Mouse (Mus musculus) hindbrain, embryonic 13.5 days (tissue): Measurements from ENCODE around the gene Ttc16. TPM values are rescaled to one million over a fixed set of nuclear protein-coding genes. Genes with fewer than 3 reads are reported as not detected.
A peak's percentile ranks its signal among the peaks of the same experiment; 100 is the strongest.

ENCODE experiments used
- ATAC-seq: fragments of 200-750 bp; cut with Nextera tagmentation; 2 replicates; pipeline ENCODE4 v1.8.0; 2017; ENCODE audit warnings: moderate TSS enrichment; ENCODE audit not compliant: low FRiP score
- H3K27ac ChIP-seq: fragments of 300-500 bp; sonication (generic); 2 replicates; pipeline ENCODE4 v1.5.1; 2015; ENCODE audit warnings: inconsistent platforms, mild to moderate bottlenecking, moderate library complexity
- H3K27me3 ChIP-seq: fragments of 300-500 bp; sonication (generic); 2 replicates; pipeline ENCODE4 v1.6.1; 2015; ENCODE audit warnings: mild to moderate bottlenecking, inconsistent platforms
- H3K36me3 ChIP-seq: fragments of 300-500 bp; sonication (generic); 2 replicates; pipeline ENCODE4 v1.6.1; 2015; ENCODE audit warnings: mild to moderate bottlenecking, inconsistent platforms
- H3K4me1 ChIP-seq: fragments of 300-500 bp; sonication (generic); replicated peaks from 2 replicates; pipeline ENCODE4 v1.6.1; 2015; ENCODE audit warnings: inconsistent platforms
- H3K4me2 ChIP-seq: fragments of 300-500 bp; sonication (generic); 2 replicates; pipeline ENCODE4 v1.6.1; 2015; ENCODE audit warnings: inconsistent platforms, mild to moderate bottlenecking, moderate library complexity
- H3K4me3 ChIP-seq: fragments of 300-500 bp; sonication (generic); 2 replicates; pipeline ENCODE4 v1.5.1; 2015; ENCODE audit warnings: mild to moderate bottlenecking, inconsistent platforms
- H3K9ac ChIP-seq: fragments of 300-500 bp; sonication (generic); 2 replicates; pipeline ENCODE4 v1.6.1; 2015; ENCODE audit warnings: mild to moderate bottlenecking, inconsistent platforms
- H3K9me3 ChIP-seq: fragments of 300-500 bp; sonication (generic); 2 replicates; pipeline ENCODE4 v1.6.1; 2016; ENCODE audit warnings: inconsistent platforms
- WGBS: fragments of 180-500 bp; shearing (Covaris S2); methylation state at CpG from one replicate; pipeline ENCODE4 v1.1.7; 2015; 5-methylcytosine and 5-hydroxymethylcytosine counted together
- polyA plus RNA-seq: library from polyadenylated mRNA; unstranded; fragments of >200 nt; fragmentation: Nextera tagmentation; extraction: Ambion mirVana; gene quantifications from 2 replicates; pipeline ENCODE4 v1.2.1, GENCODE M21; 2015

Ttc16 gene
- polyA plus RNA-seq, 1 experiment from 2014 or later = 1.8 TPM

GRCm38 (mm10) chr2:32736306-32736829 lies 39.1 kb downstream of the Ttc16 start:
- 0 out of 2 replicates have a peak, but pooled peaks cover 7% of the 10 kb centered on the region for H3K27me3 ChIP-seq
- no peak overlapping the region for H3K9ac ChIP-seq
- peak overlapping the region; percentile 20; the same call in 1 of the 2 replicates for H3K27ac ChIP-seq
- 55% methylated on average over 3 of the region's 3 CpGs for WGBS
- H3K4me3 ChIP-seq = no peak overlapping the region
- ATAC-seq = no peak
- no peaks in the 10 kb centered on the region for H3K9me3 ChIP-seq
- H3K4me2 ChIP-seq = no peak overlapping the region
- peaks cover 30% of the 10 kb centered on the region for H3K4me1 ChIP-seq
- H3K36me3 ChIP-seq = no peaks in the 10 kb centered on the region

GRCm38 (mm10) chr2:32734933-32735332 lies 40.5 kb downstream of the Ttc16 start:
- 50% methylated on average over 4 of the region's 4 CpGs for WGBS
- H3K27me3 ChIP-seq = 0 out of 2 replicates have a peak, but pooled peaks cover 3% of the 10 kb centered on the region
- H3K4me3 ChIP-seq = no peak overlapping the region
- no peak overlapping the region for H3K9ac ChIP-seq
- no peak for ATAC-seq
- H3K27ac ChIP-seq = peak overlapping the region; percentile 8; the same call in 1 of the 2 replicates
- no peaks in the 10 kb centered on the region for H3K36me3 ChIP-seq
- no peaks in the 10 kb centered on the region for H3K9me3 ChIP-seq
- peaks cover 26% of the 10 kb centered on the region for H3K4me1 ChIP-seq
- H3K4me2 ChIP-seq = no peak overlapping the region

- WGBS = 59% methylated on average over 4 of the region's 4 CpGs
- Histone ChIP-seq H3K27me3 (no peaks in the 10 kb centered on the region), H3K36me3 (no peaks in the 10 kb centered on the region), H3K4me3 (no peak overlapping the region), H3K9me3 (no peaks in the 10 kb centered on the region), H3K27ac (peak overlapping the region; percentile 8; the same call in 1 of the 2 replicates), H3K4me1 (peaks cover 26% of the 10 kb centered on the region), H3K9ac (no peak overlapping the region), H3K4me2 (no peak overlapping the region)
- ATAC-seq = no peak
Measured at GRCm38 (mm10) chr2:32734480-32734879, 41.0 kb downstream of the Ttc16 start.

GRCm38 (mm10) chr2:32732695-32733094 lies 42.7 kb downstream of the Ttc16 start:
- H3K9ac ChIP-seq = no peak overlapping the region
- H3K27me3 ChIP-seq = no peaks in the 10 kb centered on the region
- no peak overlapping the region for H3K27ac ChIP-seq
- no peak overlapping the region for H3K4me2 ChIP-seq
- 85% methylated on average over 6 of the region's 6 CpGs for WGBS
- no peak overlapping the region for H3K4me3 ChIP-seq
- peaks cover 24% of the 10 kb centered on the region for H3K4me1 ChIP-seq
- H3K9me3 ChIP-seq = no peaks in the 10 kb centered on the region
- no peaks in the 10 kb centered on the region for H3K36me3 ChIP-seq
- ATAC-seq = no peak

- H3K27ac ChIP-seq = peak overlapping the region; percentile 23; the same call in 1 of the 2 replicates
- H3K27me3 ChIP-seq = no peaks in the 10 kb centered on the region
- H3K4me2 ChIP-seq = no peak overlapping the region
- no peaks in the 10 kb centered on the region for H3K9me3 ChIP-seq
- no peaks in the 10 kb centered on the region for H3K36me3 ChIP-seq
- H3K4me3 ChIP-seq = no peak overlapping the region
- WGBS = 70% methylated on average over 4 of the region's 4 CpGs
- H3K9ac ChIP-seq = no peak overlapping the region
- peaks cover 24% of the 10 kb centered on the region for H3K4me1 ChIP-seq
- no peak for ATAC-seq
Measured at GRCm38 (mm10) chr2:32731911-32732310, 43.5 kb downstream of the Ttc16 start.

GRCm38 (mm10) chr2:32730854-32731253 lies 44.6 kb downstream of the Ttc16 start:
- no peak overlapping the region for H3K9ac ChIP-seq
- no peak overlapping the region for H3K4me3 ChIP-seq
- H3K27ac ChIP-seq = no peak overlapping the region
- H3K9me3 ChIP-seq = no peaks in the 10 kb centered on the region
- no peak overlapping the region for H3K4me2 ChIP-seq
- no peak for ATAC-seq
- H3K27me3 ChIP-seq = no peaks in the 10 kb centered on the region
- H3K4me1 ChIP-seq = peaks cover 24% of the 10 kb centered on the region
- no peaks in the 10 kb centered on the region for H3K36me3 ChIP-seq
- 44% methylated on average over 11 of the region's 11 CpGs for WGBS

- no peaks in the 10 kb centered on the region for H3K9me3 ChIP-seq
- peaks cover 24% of the 10 kb centered on the region for H3K4me1 ChIP-seq
- H3K27me3 ChIP-seq = no peaks in the 10 kb centered on the region
- H3K9ac ChIP-seq = no peak overlapping the region
- ATAC-seq = no peak
- no peak overlapping the region for H3K27ac ChIP-seq
- peak overlapping the region; percentile 5 for H3K4me2 ChIP-seq
- no peaks in the 10 kb centered on the region for H3K36me3 ChIP-seq
- no peak overlapping the region for H3K4me3 ChIP-seq
- WGBS = 72% methylated on average over 4 of the region's 4 CpGs
Measured at GRCm38 (mm10) chr2:32729547-32729946, 45.9 kb downstream of the Ttc16 start.

GRCm38 (mm10) chr2:32728463-32728862 lies 47.0 kb downstream of the Ttc16 start:
- Histone ChIP-seq H3K27me3 (no peaks in the 10 kb centered on the region), H3K4me1 (peaks cover 21% of the 10 kb centered on the region), H3K4me2 (peak overlapping the region; percentile 54), H3K36me3 (no peaks in the 10 kb centered on the region), H3K9ac (no peak overlapping the region; the same call in 1 of the 2 replicates), H3K27ac (peak overlapping the region; percentile 18; the same call in 1 of the 2 replicates), H3K9me3 (no peaks in the 10 kb centered on the region), H3K4me3 (peak overlapping the region; percentile 35)
- ATAC-seq = no peak
- 51% methylated on average over 7 of the region's 7 CpGs for WGBS

- 1% methylated on average over 16 of the region's 16 CpGs for WGBS
Measured at GRCm38 (mm10) chr2:32727435-32727834, 48.0 kb downstream of the Ttc16 start.

GRCm38 (mm10) chr2:32724832-32725790 lies 50.3 kb downstream of the Ttc16 start:
- Histone ChIP-seq H3K27ac (no peak overlapping the region), H3K9ac (no peak overlapping the region), H3K4me2 (no peak overlapping the region), H3K4me3 (no peak overlapping the region), H3K27me3 (no peaks in the 10 kb centered on the region), H3K36me3 (no peaks in the 10 kb centered on the region), H3K9me3 (no peaks in the 10 kb centered on the region), H3K4me1 (peaks cover 19% of the 10 kb centered on the region)
- WGBS = 85% methylated on average over 16 of the region's 16 CpGs
- ATAC-seq = no peak

More at GRCm38 (mm10) chr2:32727435-32727834, 48.0 kb downstream of the Ttc16 start:
- H3K27me3 ChIP-seq = no peaks in the 10 kb centered on the region
- no peaks in the 10 kb centered on the region for H3K36me3 ChIP-seq
- H3K9me3 ChIP-seq = no peaks in the 10 kb centered on the region
- peak overlapping the region; percentile 35 for H3K4me3 ChIP-seq
- peak overlapping the region; percentile 54 for H3K4me2 ChIP-seq
- H3K9ac ChIP-seq = peak overlapping the region; percentile 59
- peaks cover 21% of the 10 kb centered on the region for H3K4me1 ChIP-seq
- H3K27ac ChIP-seq = no peak overlapping the region
- peak; percentile 94 for ATAC-seq

GRCm38 (mm10) chr2:32724149-32724548 lies 51.3 kb downstream of the Ttc16 start:
- 71% methylated on average over 4 of the region's 4 CpGs for WGBS
- no peak for ATAC-seq
- Histone ChIP-seq H3K9ac (no peak overlapping the region), H3K27ac (no peak overlapping the region), H3K27me3 (no peaks in the 10 kb centered on the region), H3K4me3 (no peak overlapping the region), H3K4me2 (no peak overlapping the region), H3K4me1 (peaks cover 15% of the 10 kb centered on the region), H3K9me3 (no peaks in the 10 kb centered on the region), H3K36me3 (no peaks in the 10 kb centered on the region)

GRCm38 (mm10) chr2:32722581-32722980 lies 52.9 kb downstream of the Ttc16 start:
- H3K36me3 ChIP-seq = no peaks in the 10 kb centered on the region
- WGBS = 78% methylated on average over 3 of the region's 3 CpGs
- H3K27me3 ChIP-seq = no peaks in the 10 kb centered on the region
- H3K4me2 ChIP-seq = no peak overlapping the region
- no peak for ATAC-seq
- H3K27ac ChIP-seq = no peak overlapping the region
- H3K9ac ChIP-seq = no peak overlapping the region
- peaks cover 20% of the 10 kb centered on the region for H3K4me1 ChIP-seq
- no peak overlapping the region for H3K4me3 ChIP-seq
- no peaks in the 10 kb centered on the region for H3K9me3 ChIP-seq
